Mouse (Mus musculus) liver, embryonic 14.5 days (tissue): Measurements from ENCODE around the gene Tsga13. TPM values are rescaled to one million over a fixed set of nuclear protein-coding genes. Genes with fewer than 3 reads are reported as not detected.

Source experiments
- ATAC-seq: fragments of 200-750 bp; cut with Nextera tagmentation; 2 replicates; pipeline ENCODE4 v1.8.0; 2017; ENCODE audit warnings: moderate number of reproducible peaks, mild to moderate bottlenecking, moderate library complexity; ENCODE audit not compliant: insufficient read depth
- DNase-seq, 3 experiments: peaks; one replicate each; pipeline ENCODE4 v3.0.0-alpha.2; 2012 to 2013; ENCODE audit warnings: low read depth in 3 of 3, low spot score in 3 of 3
- H3K27ac ChIP-seq: fragments of 300-500 bp; sonication (generic); 2 replicates; pipeline ENCODE4 v1.5.1; 2014; ENCODE audit warnings: moderate library complexity, mild to moderate bottlenecking, control low read depth, inconsistent platforms
- H3K27me3 ChIP-seq: fragments of 300-500 bp; sonication (generic); 2 replicates; pipeline ENCODE4 v1.6.1; 2014; ENCODE audit warnings: mild to moderate bottlenecking, low read length, moderate library complexity; ENCODE audit not compliant: control insufficient read depth, insufficient read depth
- H3K36me3 ChIP-seq: fragments of 300-500 bp; sonication (generic); replicated peaks from 2 replicates; pipeline ENCODE4 v1.6.1; 2014; ENCODE audit warnings: low read depth; ENCODE audit not compliant: control insufficient read depth, insufficient read depth
- H3K4me1 ChIP-seq, 2 experiments: fragments of 200-500 bp in 1 of 2; fragments of 300-500 bp in 1 of 2; sonication (generic) in 1 of 2; replicated peaks; 2 replicates each; pipeline ENCODE4 v1.6.1; 2012 to 2014; ENCODE audit warnings: antibody characterized with exemption in 1 of 2, inconsistent platforms in 1 of 2, low read length in 1 of 2; ENCODE audit not compliant: control insufficient read depth in 2 of 2, insufficient read depth in 2 of 2
- H3K4me2 ChIP-seq: fragments of 300-500 bp; sonication (generic); 2 replicates; pipeline ENCODE4 v1.6.1; 2014; ENCODE audit warnings: low read depth, mild to moderate bottlenecking, control low read depth, moderate library complexity
- H3K4me3 ChIP-seq, 2 experiments: fragments of 200-500 bp in 1 of 2; fragments of 300-500 bp in 1 of 2; sonication (generic) in 1 of 2; 2 replicates each; pipeline ENCODE4 v1.5.1; 2012 to 2014; ENCODE audit warnings: low read depth in 2 of 2, low read length in 2 of 2, mild to moderate bottlenecking in 2 of 2, control low read depth in 1 of 2, inconsistent platforms in 1 of 2, moderate library complexity in 1 of 2; ENCODE audit not compliant: insufficient read depth in 1 of 2
- H3K9ac ChIP-seq: fragments of 300-500 bp; sonication (generic); replicated peaks from 2 replicates; pipeline ENCODE4 v1.6.1; 2014; ENCODE audit warnings: mild to moderate bottlenecking, control low read depth, moderate library complexity
- H3K9me3 ChIP-seq: fragments of 300-500 bp; sonication (generic); 2 replicates; pipeline ENCODE4 v1.6.1; 2016; ENCODE audit warnings: low read length, mixed read lengths; ENCODE audit not compliant: control insufficient read depth
- CTCF ChIP-seq: IDR thresholded peaks from 2 replicates; pipeline ENCODE4 v1.5.1; 2016; ENCODE audit warnings: antibody characterized with exemption, low read depth, control low read depth
- EP300 ChIP-seq: IDR thresholded peaks from 2 replicates; pipeline ENCODE4 v1.6.1; 2016; ENCODE audit warnings: antibody characterized with exemption, low read depth
- WGBS: fragments of 180-500 bp; shearing (Covaris S2); extraction: QIAGEN DNeasy Blood & Tissue Kit; methylation state at CpG from one replicate; pipeline ENCODE4 v1.1.7; 2014; ENCODE audit not compliant: insufficient replicate concordance; 5-methylcytosine and 5-hydroxymethylcytosine counted together
- polyA plus RNA-seq, 2 experiments: library from polyadenylated mRNA; depleted of rRNA in 1 of 2; stranded (reverse) in 1 of 2; unstranded in 1 of 2; fragments of >200 nt; fragmentation: Nextera tagmentation in 1 of 2; extraction: Ambion mirVana in 1 of 2; gene quantifications; 2 replicates each; pipeline versions ENCODE4 v1.2.1 to v1.2.3; 2012 to 2014

The Tsga13 gene
- polyA plus RNA-seq, 2 experiments = 0.08 TPM; not detected in 1

- Histone ChIP-seq H3K27ac (no peak overlapping the region), H3K36me3 (no peaks in the 10 kb centered on the region), H3K9me3 (no peaks in the 10 kb centered on the region), H3K4me3 (no peak overlapping the region), H3K4me2 (no peak overlapping the region), H3K9ac (no peak overlapping the region), H3K27me3 (no peaks in the 10 kb centered on the region), H3K4me1 (peaks cover 0 to 5% of the 10 kb centered on the region in 2 experiments; a peak in 2 of 4 replicates)
- DNase-seq (no peak), ATAC-seq (no peak)
- TF ChIP-seq EP300 (no peak), CTCF (no peak)
Observed at GRCm38 (mm10) chr6:30891761-30892160, 23.6 kb downstream of the Tsga13 start.

GRCm38 (mm10) chr6:30884856-30885255, 30.5 kb downstream of the Tsga13 start:
- H3K4me3 ChIP-seq = no peak overlapping the region
- no peaks in the 10 kb centered on the region for H3K27me3 ChIP-seq
- no peak for ATAC-seq
- no peaks in the 10 kb centered on the region for H3K36me3 ChIP-seq
- no peak overlapping the region for H3K9ac ChIP-seq
- 48% methylated on average over 3 of the region's 3 CpGs for WGBS
- TF ChIP-seq EP300 = no peak
- no peak for TF ChIP-seq CTCF
- H3K4me2 ChIP-seq = no peak overlapping the region
- no peaks in the 10 kb centered on the region for H3K4me1 ChIP-seq
- H3K9me3 ChIP-seq = no peaks in the 10 kb centered on the region
- DNase-seq = no peak
- no peak overlapping the region for H3K27ac ChIP-seq

GRCm38 (mm10) chr6:30883491-30883890, 31.9 kb downstream of the Tsga13 start:
- H3K4me1 ChIP-seq = no peaks in the 10 kb centered on the region

GRCm38 (mm10) chr6:30876661-30877060, 38.7 kb downstream of the Tsga13 start:
- Histone ChIP-seq H3K4me3 (no peak overlapping the region), H3K9me3 (no peaks in the 10 kb centered on the region), H3K9ac (no peak overlapping the region), H3K4me2 (no peak overlapping the region), H3K27ac (no peak overlapping the region), H3K36me3 (no peaks in the 10 kb centered on the region), H3K4me1 (no peaks in the 10 kb centered on the region), H3K27me3 (no peaks in the 10 kb centered on the region)
- DNase-seq (no peak), ATAC-seq (no peak)
- TF ChIP-seq EP300 (no peak), CTCF (no peak)

More at GRCm38 (mm10) chr6:30883491-30883890, 31.9 kb downstream of the Tsga13 start:
- Histone ChIP-seq H3K4me2 (no peak overlapping the region), H3K27ac (no peak overlapping the region), H3K4me3 (no peak overlapping the region), H3K36me3 (no peaks in the 10 kb centered on the region), H3K27me3 (no peaks in the 10 kb centered on the region), H3K9ac (no peak overlapping the region), H3K9me3 (no peaks in the 10 kb centered on the region)
- ATAC-seq = no peak
- DNase-seq = no peak
- no peak for TF ChIP-seq CTCF
- TF ChIP-seq EP300 = no peak
- 70% methylated on average over 4 of the region's 4 CpGs for WGBS

GRCm38 (mm10) chr6:30866501-30866900, 48.9 kb downstream of the Tsga13 start:
- DNase-seq = no peak
- no peak for ATAC-seq
- no peak overlapping the region for H3K4me2 ChIP-seq
- no peaks in the 10 kb centered on the region for H3K36me3 ChIP-seq
- no peak overlapping the region for H3K4me3 ChIP-seq
- WGBS = 84% methylated on average over 1 of the region's 1 CpGs
- TF ChIP-seq EP300 (no peak), CTCF (no peak)
- H3K27me3 ChIP-seq = no peaks in the 10 kb centered on the region
- no peaks in the 10 kb centered on the region for H3K4me1 ChIP-seq
- no peak overlapping the region for H3K27ac ChIP-seq
- no peak overlapping the region for H3K9ac ChIP-seq
- no peaks in the 10 kb centered on the region for H3K9me3 ChIP-seq

GRCm38 (mm10) chr6:30865031-30865678, 50.2 kb downstream of the Tsga13 start:
- Histone ChIP-seq H3K36me3 (no peaks in the 10 kb centered on the region), H3K9ac (no peak overlapping the region), H3K4me2 (no peak overlapping the region), H3K4me1 (no peaks in the 10 kb centered on the region), H3K27ac (no peak overlapping the region), H3K9me3 (no peaks in the 10 kb centered on the region), H3K4me3 (no peak overlapping the region), H3K27me3 (no peaks in the 10 kb centered on the region)
- WGBS = 54% methylated on average over 3 of the region's 3 CpGs
- DNase-seq (no peak), ATAC-seq (no peak)
- no peak for TF ChIP-seq CTCF
- no peak for TF ChIP-seq EP300
